Mouse (Mus musculus) lung, postnatal 0 days (tissue): Measurements from ENCODE around the gene Lhfpl2. TPM values are rescaled to one million over a fixed set of nuclear protein-coding genes. Genes with fewer than 3 reads are reported as not detected.
A peak's percentile ranks its signal among the peaks of the same experiment; 100 is the strongest.

Experiments used
- ATAC-seq: fragments of 200-750 bp; cut with Nextera tagmentation; 2 replicates; pipeline ENCODE4 v1.8.0; 2017; ENCODE audit warnings: moderate library complexity
- DNase-seq: peaks from one replicate; pipeline ENCODE4 v3.0.0-alpha.2; 2016; ENCODE audit warnings: low spot score
- H3K27ac ChIP-seq: fragments of 300-500 bp; sonication (generic); 2 replicates; pipeline ENCODE4 v1.5.1; 2014; ENCODE audit warnings: antibody characterized with exemption, mild to moderate bottlenecking, low read length, mixed read lengths
- H3K27me3 ChIP-seq: fragments of 300-500 bp; sonication (generic); replicated peaks from 2 replicates; pipeline ENCODE4 v1.6.1; 2014; ENCODE audit warnings: low read length, mixed read lengths; ENCODE audit not compliant: insufficient read depth
- H3K36me3 ChIP-seq: fragments of 300-500 bp; sonication (generic); 2 replicates; pipeline ENCODE4 v1.6.1; 2014; ENCODE audit warnings: low read length, mixed read lengths; ENCODE audit not compliant: insufficient read depth
- H3K4me1 ChIP-seq: fragments of 300-500 bp; sonication (generic); 2 replicates; pipeline ENCODE4 v1.6.1; 2014; ENCODE audit warnings: antibody characterized with exemption, low read depth, low read length, mixed read lengths; ENCODE audit not compliant: insufficient read depth
- H3K4me2 ChIP-seq: fragments of 300-500 bp; sonication (generic); replicated peaks from 2 replicates; pipeline ENCODE4 v1.6.1; 2014; ENCODE audit warnings: low read depth, mild to moderate bottlenecking, low read length, moderate library complexity, mixed read lengths
- H3K4me3 ChIP-seq: fragments of 300-500 bp; sonication (generic); 2 replicates; pipeline ENCODE4 v1.5.1; 2014; ENCODE audit warnings: low read depth, low read length
- H3K9ac ChIP-seq: fragments of 300-500 bp; sonication (generic); replicated peaks from 2 replicates; pipeline ENCODE4 v1.6.1; 2014; ENCODE audit warnings: low read depth, mild to moderate bottlenecking
- H3K9me3 ChIP-seq: fragments of 300-500 bp; sonication (generic); 2 replicates; pipeline ENCODE4 v1.6.1; 2016; ENCODE audit warnings: low read length, mixed read lengths
- CTCF ChIP-seq: IDR thresholded peaks from 2 replicates; pipeline ENCODE4 v1.5.1; 2016; ENCODE audit warnings: antibody characterized with exemption, mild to moderate bottlenecking
- EP300 ChIP-seq: IDR thresholded peaks from 2 replicates; pipeline ENCODE4 v1.6.1; 2016; ENCODE audit warnings: antibody characterized with exemption, mild to moderate bottlenecking, control low read depth
- WGBS: fragments of 180-500 bp; shearing (Covaris S2); extraction: QIAGEN DNeasy Blood & Tissue Kit; methylation state at CpG from one replicate; pipeline ENCODE4 v1.1.7; 2014; 5-methylcytosine and 5-hydroxymethylcytosine counted together
- polyA plus RNA-seq: library from polyadenylated mRNA; unstranded; fragments of >200 nt; fragmentation: Nextera tagmentation; extraction: Ambion mirVana; gene quantifications from 2 replicates; pipeline ENCODE4 v1.2.1, GENCODE M21; 2015

The Lhfpl2 gene
- polyA plus RNA-seq, 1 experiment from 2014 or later = 19.9 TPM

- H3K4me1 ChIP-seq = peaks cover 5% of the 10 kb centered on the region; the same call in 1 of the 2 replicates
- H3K36me3 ChIP-seq = no peaks in the 10 kb centered on the region
- WGBS = 60% methylated on average over 5 of the region's 5 CpGs
- H3K9ac ChIP-seq = no peak overlapping the region
- TF ChIP-seq CTCF (no peak), EP300 (no peak)
- no peaks in the 10 kb centered on the region for H3K27me3 ChIP-seq
- no peak overlapping the region for H3K4me2 ChIP-seq
- DNase-seq (peak; percentile 69), ATAC-seq (no peak)
- H3K9me3 ChIP-seq = no peaks in the 10 kb centered on the region
- H3K4me3 ChIP-seq = no peak overlapping the region
- no peak overlapping the region for H3K27ac ChIP-seq
Measured at GRCm38 (mm10) chr13:94180477-94181420, 123.2 kb downstream of the Lhfpl2 start.

- H3K27ac ChIP-seq = no peak overlapping the region
- no peaks in the 10 kb centered on the region for H3K9me3 ChIP-seq
- no peaks in the 10 kb centered on the region for H3K36me3 ChIP-seq
- ATAC-seq (no peak), DNase-seq (no peak)
- TF ChIP-seq CTCF = no peak
- no peak for TF ChIP-seq EP300
- 65% methylated on average over 5 of the region's 5 CpGs for WGBS
- no peak overlapping the region for H3K9ac ChIP-seq
- peaks cover 5% of the 10 kb centered on the region; the same call in 1 of the 2 replicates for H3K4me1 ChIP-seq
- no peak overlapping the region for H3K4me2 ChIP-seq
- H3K27me3 ChIP-seq = no peaks in the 10 kb centered on the region
- no peak overlapping the region for H3K4me3 ChIP-seq
Measured at GRCm38 (mm10) chr13:94182026-94182425, 124.4 kb downstream of the Lhfpl2 start.

GRCm38 (mm10) chr13:94183372-94184021 is 125.9 kb downstream of the Lhfpl2 start:
- Histone ChIP-seq H3K4me2 (no peak overlapping the region), H3K27me3 (no peaks in the 10 kb centered on the region), H3K4me1 (peaks cover 5% of the 10 kb centered on the region; the same call in 1 of the 2 replicates), H3K9ac (no peak overlapping the region), H3K36me3 (no peaks in the 10 kb centered on the region), H3K9me3 (no peaks in the 10 kb centered on the region), H3K27ac (no peak overlapping the region), H3K4me3 (no peak overlapping the region)
- WGBS = 43% methylated on average over 8 of the region's 8 CpGs
- TF ChIP-seq CTCF = no peak
- no peak for TF ChIP-seq EP300
- DNase-seq = peak; percentile 33
- ATAC-seq = no peak

- Histone ChIP-seq H3K9ac (no peak overlapping the region), H3K9me3 (no peaks in the 10 kb centered on the region), H3K27ac (no peak overlapping the region), H3K4me3 (no peak overlapping the region), H3K36me3 (no peaks in the 10 kb centered on the region), H3K4me2 (no peak overlapping the region), H3K27me3 (no peaks in the 10 kb centered on the region), H3K4me1 (peaks cover 5% of the 10 kb centered on the region; the same call in 1 of the 2 replicates)
- WGBS = 69% methylated on average over 10 of the region's 10 CpGs
- no peak for TF ChIP-seq CTCF
- ATAC-seq (peak; percentile 37), DNase-seq (no peak)
Measured at GRCm38 (mm10) chr13:94184726-94185456, 127.3 kb downstream of the Lhfpl2 start.

GRCm38 (mm10) chr13:94185631-94186030 is 128.0 kb downstream of the Lhfpl2 start:
- H3K4me3 ChIP-seq = no peak overlapping the region
- H3K9me3 ChIP-seq = no peaks in the 10 kb centered on the region
- ATAC-seq = no peak
- no peak overlapping the region for H3K27ac ChIP-seq
- H3K4me1 ChIP-seq = peaks cover 5% of the 10 kb centered on the region; the same call in 1 of the 2 replicates
- TF ChIP-seq CTCF = no peak
- TF ChIP-seq EP300 = no peak
- H3K9ac ChIP-seq = no peak overlapping the region
- H3K4me2 ChIP-seq = no peak overlapping the region
- WGBS = 76% methylated on average over 5 of the region's 6 CpGs
- no peaks in the 10 kb centered on the region for H3K27me3 ChIP-seq
- DNase-seq = no peak
- H3K36me3 ChIP-seq = no peaks in the 10 kb centered on the region
